Mouse (Mus musculus): ENCODE results near the gene Irgc1. TPM values are rescaled to one million over a fixed set of nuclear protein-coding genes. Genes with fewer than 3 reads are reported as not detected.
A peak's percentile ranks its signal among the peaks of the same experiment; 100 is the strongest.

The Irgc1 gene
- total and polyA plus RNA-seq, 3 experiments = 0.88 TPM; not detected in 2

GRCm38 (mm10) chr7:24467886-24468285 lies 15.8 kb upstream of the Irgc1 start:
- Histone ChIP-seq H3K9ac (ENCODE audit: low read depth, low read length) (no peak overlapping the region), H3K27me3 (ENCODE audit: control insufficient read depth, insufficient read depth, low read length) (no peaks in the 10 kb centered on the region), H3K36me3 (ENCODE audit: control insufficient read depth, insufficient read depth, low read length) (no peaks in the 10 kb centered on the region), H3K79me2 (replicated peaks; ENCODE audit: control insufficient read depth, insufficient read depth, low read length) (no peaks in the 10 kb centered on the region), H3K27ac (no peak overlapping the region), H3K4me1 (ENCODE audit: control insufficient read depth, insufficient read depth, low read length) (no peaks in the 10 kb centered on the region), H3K4me3 (no peak overlapping the region)
- WGBS = 84% methylated on average over 5 of the region's 5 CpGs
- intact Hi-C loops (cut with DNase I) = no loop called here
- TF ChIP-seq EP300 (IDR thresholded peaks at IDR 0.05; ENCODE audit: insufficient read depth, low read depth, low read length) (no peak), CTCF (IDR thresholded peaks at IDR 0.05) (no peak), POLR2A (IDR thresholded peaks at IDR 0.05; ENCODE audit: insufficient read depth, low read depth, low read length) (no peak)
- no peak for DNase-seq

- Histone ChIP-seq H3K4me1 (ENCODE audit: control insufficient read depth, insufficient read depth, low read length) (peaks cover under 1% of the 10 kb centered on the region), H3K36me3 (ENCODE audit: control insufficient read depth, insufficient read depth, low read length) (no peaks in the 10 kb centered on the region), H3K27ac (no peak overlapping the region), H3K79me2 (replicated peaks; ENCODE audit: control insufficient read depth, insufficient read depth, low read length) (no peaks in the 10 kb centered on the region), H3K27me3 (ENCODE audit: control insufficient read depth, insufficient read depth, low read length) (no peaks in the 10 kb centered on the region), H3K9ac (ENCODE audit: low read depth, low read length) (no peak overlapping the region), H3K4me3 (no peak overlapping the region)
- DNase-seq = no peak
- WGBS = 83% methylated on average over 6 of the region's 6 CpGs
- intact Hi-C loops (cut with DNase I) = no loop called here
- no peak for TF ChIP-seq CTCF (IDR thresholded peaks at IDR 0.05)
- no peak for TF ChIP-seq EP300 (IDR thresholded peaks at IDR 0.05; ENCODE audit: insufficient read depth, low read depth, low read length)
- TF ChIP-seq POLR2A (IDR thresholded peaks at IDR 0.05; ENCODE audit: insufficient read depth, low read depth, low read length) = no peak
Measured at GRCm38 (mm10) chr7:24466835-24467234, 14.7 kb upstream of the Irgc1 start.

- TF ChIP-seq POLR2A (IDR thresholded peaks at IDR 0.05; ENCODE audit: insufficient read depth, low read depth, low read length) = 0 out of 2 replicates have a peak, but pooled peaks have one; percentile 18
- no peak for TF ChIP-seq CTCF (IDR thresholded peaks at IDR 0.05)
- TF ChIP-seq EP300 (IDR thresholded peaks at IDR 0.05; ENCODE audit: insufficient read depth, low read depth, low read length) = no peak
- DNase-seq = peak; percentile 57 to 61
Measured at GRCm38 (mm10) chr7:24462388-24463319, 10.6 kb upstream of the Irgc1 start, which contains the start of gene Plaur. Gene Plaur, plus strand, starts transcription at chr7:24462484.

GRCm38 (mm10) chr7:24461376-24462051 lies 9.4 kb upstream of the Irgc1 start:
- H3K9ac ChIP-seq (ENCODE audit: low read depth, low read length) = no peak overlapping the region
- intact Hi-C loops (cut with DNase I) = no loop called here
- no peaks in the 10 kb centered on the region for H3K79me2 ChIP-seq (replicated peaks; ENCODE audit: control insufficient read depth, insufficient read depth, low read length)
- H3K27ac ChIP-seq = peak overlapping the region; percentile 61
- H3K4me3 ChIP-seq = no peak overlapping the region
- H3K4me1 ChIP-seq (ENCODE audit: control insufficient read depth, insufficient read depth, low read length) = peaks cover 11% of the 10 kb centered on the region
- H3K36me3 ChIP-seq (ENCODE audit: control insufficient read depth, insufficient read depth, low read length) = no peaks in the 10 kb centered on the region
- TF ChIP-seq EP300 (IDR thresholded peaks at IDR 0.05; ENCODE audit: insufficient read depth, low read depth, low read length) (0 out of 2 replicates have a peak, but pooled peaks have one; percentile 31), POLR2A (IDR thresholded peaks at IDR 0.05; ENCODE audit: insufficient read depth, low read depth, low read length) (no peak)
- peak; percentile 39 to 40 for DNase-seq
- WGBS = 23% methylated on average over 14 of the region's 14 CpGs
- no peaks in the 10 kb centered on the region for H3K27me3 ChIP-seq (ENCODE audit: control insufficient read depth, insufficient read depth, low read length)

More at GRCm38 (mm10) chr7:24462388-24463319, 10.6 kb upstream of the Irgc1 start, which contains the start of gene Plaur:
- no peaks in the 10 kb centered on the region for H3K36me3 ChIP-seq (ENCODE audit: control insufficient read depth, insufficient read depth, low read length)
- no peaks in the 10 kb centered on the region for H3K79me2 ChIP-seq (replicated peaks; ENCODE audit: control insufficient read depth, insufficient read depth, low read length)
- H3K27me3 ChIP-seq (ENCODE audit: control insufficient read depth, insufficient read depth, low read length) = no peaks in the 10 kb centered on the region
- intact Hi-C loops (cut with DNase I) = no loop called here
- peaks cover 11% of the 10 kb centered on the region for H3K4me1 ChIP-seq (ENCODE audit: control insufficient read depth, insufficient read depth, low read length)
- H3K4me3 ChIP-seq = peak within 1 kb of the TSS; percentile 40
- peak within 1 kb of the TSS; percentile 39; the same call in 1 of the 2 replicates for H3K9ac ChIP-seq (ENCODE audit: low read depth, low read length)
- peak within 1 kb of the TSS; percentile 61 for H3K27ac ChIP-seq
- WGBS = 2% methylated on average over 27 of the region's 27 CpGs

GRCm38 (mm10) chr7:24459843-24460242 lies 7.7 kb upstream of the Irgc1 start:
- DNase-seq = peak; percentile 50 to 69
- TF ChIP-seq POLR2A (IDR thresholded peaks at IDR 0.05; ENCODE audit: insufficient read depth, low read depth, low read length) (no peak), CTCF (IDR thresholded peaks at IDR 0.05) (no peak), EP300 (IDR thresholded peaks at IDR 0.05; ENCODE audit: insufficient read depth, low read depth, low read length) (no peak)
- Histone ChIP-seq H3K4me3 (no peak overlapping the region), H3K4me1 (ENCODE audit: control insufficient read depth, insufficient read depth, low read length) (peaks cover 17% of the 10 kb centered on the region), H3K9ac (ENCODE audit: low read depth, low read length) (no peak overlapping the region), H3K79me2 (replicated peaks; ENCODE audit: control insufficient read depth, insufficient read depth, low read length) (no peaks in the 10 kb centered on the region), H3K27ac (peak overlapping the region; percentile 36), H3K36me3 (ENCODE audit: control insufficient read depth, insufficient read depth, low read length) (no peaks in the 10 kb centered on the region), H3K27me3 (ENCODE audit: control insufficient read depth, insufficient read depth, low read length) (no peaks in the 10 kb centered on the region)
- intact Hi-C loops (cut with DNase I) = no loop called here
- WGBS = 23% methylated on average over 3 of the region's 3 CpGs
